Mouse (Mus musculus): ENCODE data around the gene Aplnr. TPM values are rescaled to one million over a fixed set of nuclear protein-coding genes. Genes with fewer than 3 reads are reported as not detected.

The Aplnr gene
- polyA plus RNA-seq, 1 experiment, result 3.3 TPM

GRCm38 (mm10) chr2:85098824-85099511 lies 37.1 kb upstream of the Aplnr start:
- Histone ChIP-seq H3K27me3 (ENCODE audit: control insufficient read depth, insufficient read depth, low read length, poor library complexity, severe bottlenecking) (no peaks in the 10 kb centered on the region), H3K9ac (ENCODE audit: low read depth, poor library complexity, severe bottlenecking) (no peak overlapping the region)

GRCm38 (mm10) chr2:85103201-85103600 lies 32.8 kb upstream of the Aplnr start:
- Histone ChIP-seq H3K9me3 (replicated peaks; ENCODE audit: control insufficient read depth, insufficient read depth, low read length, poor library complexity, severe bottlenecking) (no peaks in the 10 kb centered on the region), H3K27ac (ENCODE audit: insufficient read depth, low read length) (no peak overlapping the region), H3K27me3 (ENCODE audit: control insufficient read depth, insufficient read depth, low read length, poor library complexity, severe bottlenecking) (no peaks in the 10 kb centered on the region), H3K36me3 (ENCODE audit: control insufficient read depth, insufficient read depth, low read length, poor library complexity, severe bottlenecking) (no peaks in the 10 kb centered on the region), H3K4me3 (ENCODE audit: low read depth, low read length) (no peak overlapping the region), H3K4me1 (ENCODE audit: control insufficient read depth, insufficient read depth, low read length) (no peaks in the 10 kb centered on the region), H3K9ac (ENCODE audit: low read depth, poor library complexity, severe bottlenecking) (no peak overlapping the region)
- TF ChIP-seq CTCF (IDR thresholded peaks at IDR 0.05; ENCODE audit: low read depth, low read length), result no peak
- no peak for TF ChIP-seq POLR2A (IDR thresholded peaks at IDR 0.05; ENCODE audit: insufficient read depth, low read length)
- no peak for TF ChIP-seq EP300 (IDR thresholded peaks at IDR 0.05; ENCODE audit: insufficient read depth, low read depth, low read length)

More at GRCm38 (mm10) chr2:85098824-85099511, 37.1 kb upstream of the Aplnr start:
- no peak for TF ChIP-seq CTCF (IDR thresholded peaks at IDR 0.05; ENCODE audit: low read depth, low read length)
- TF ChIP-seq EP300 (IDR thresholded peaks at IDR 0.05; ENCODE audit: insufficient read depth, low read depth, low read length), result no peak
- TF ChIP-seq POLR2A (IDR thresholded peaks at IDR 0.05; ENCODE audit: insufficient read depth, low read length), result no peak
- peaks cover 3% of the 10 kb centered on the region for H3K9me3 ChIP-seq (replicated peaks; ENCODE audit: control insufficient read depth, insufficient read depth, low read length, poor library complexity, severe bottlenecking)
- H3K36me3 ChIP-seq (ENCODE audit: control insufficient read depth, insufficient read depth, low read length, poor library complexity, severe bottlenecking), result no peaks in the 10 kb centered on the region
- H3K27ac ChIP-seq (ENCODE audit: insufficient read depth, low read length), result no peak overlapping the region
- no peak overlapping the region for H3K4me3 ChIP-seq (ENCODE audit: low read depth, low read length)
- no peaks in the 10 kb centered on the region for H3K4me1 ChIP-seq (ENCODE audit: control insufficient read depth, insufficient read depth, low read length)

GRCm38 (mm10) chr2:85105426-85106013 lies 30.5 kb upstream of the Aplnr start:
- TF ChIP-seq CTCF (IDR thresholded peaks at IDR 0.05; ENCODE audit: low read depth, low read length), result no peak
- TF ChIP-seq EP300 (IDR thresholded peaks at IDR 0.05; ENCODE audit: insufficient read depth, low read depth, low read length), result no peak
- TF ChIP-seq POLR2A (IDR thresholded peaks at IDR 0.05; ENCODE audit: insufficient read depth, low read length), result no peak
- Histone ChIP-seq H3K36me3 (ENCODE audit: control insufficient read depth, insufficient read depth, low read length, poor library complexity, severe bottlenecking) (no peaks in the 10 kb centered on the region), H3K4me1 (ENCODE audit: control insufficient read depth, insufficient read depth, low read length) (no peaks in the 10 kb centered on the region), H3K9me3 (replicated peaks; ENCODE audit: control insufficient read depth, insufficient read depth, low read length, poor library complexity, severe bottlenecking) (no peaks in the 10 kb centered on the region), H3K27ac (ENCODE audit: insufficient read depth, low read length) (no peak overlapping the region), H3K9ac (ENCODE audit: low read depth, poor library complexity, severe bottlenecking) (no peak overlapping the region), H3K27me3 (ENCODE audit: control insufficient read depth, insufficient read depth, low read length, poor library complexity, severe bottlenecking) (no peaks in the 10 kb centered on the region), H3K4me3 (ENCODE audit: low read depth, low read length) (no peak overlapping the region)

- Histone ChIP-seq H3K4me3 (ENCODE audit: low read depth, low read length) (no peak overlapping the region), H3K9me3 (replicated peaks; ENCODE audit: control insufficient read depth, insufficient read depth, low read length, poor library complexity, severe bottlenecking) (no peaks in the 10 kb centered on the region), H3K9ac (ENCODE audit: low read depth, poor library complexity, severe bottlenecking) (no peak overlapping the region), H3K27me3 (ENCODE audit: control insufficient read depth, insufficient read depth, low read length, poor library complexity, severe bottlenecking) (no peaks in the 10 kb centered on the region), H3K36me3 (ENCODE audit: control insufficient read depth, insufficient read depth, low read length, poor library complexity, severe bottlenecking) (no peaks in the 10 kb centered on the region), H3K27ac (ENCODE audit: insufficient read depth, low read length) (no peak overlapping the region), H3K4me1 (ENCODE audit: control insufficient read depth, insufficient read depth, low read length) (no peaks in the 10 kb centered on the region)
- TF ChIP-seq CTCF (IDR thresholded peaks at IDR 0.05; ENCODE audit: low read depth, low read length) (no peak), EP300 (IDR thresholded peaks at IDR 0.05; ENCODE audit: insufficient read depth, low read depth, low read length) (no peak), POLR2A (IDR thresholded peaks at IDR 0.05; ENCODE audit: insufficient read depth, low read length) (no peak)
Measured at GRCm38 (mm10) chr2:85106068-85106790, 29.8 kb upstream of the Aplnr start.

- no peak overlapping the region for H3K4me3 ChIP-seq (ENCODE audit: low read depth, low read length)
- H3K27ac ChIP-seq (ENCODE audit: insufficient read depth, low read length), result no peak overlapping the region
- TF ChIP-seq CTCF (IDR thresholded peaks at IDR 0.05; ENCODE audit: low read depth, low read length), result no peak
- no peak for TF ChIP-seq EP300 (IDR thresholded peaks at IDR 0.05; ENCODE audit: insufficient read depth, low read depth, low read length)
- no peak for TF ChIP-seq POLR2A (IDR thresholded peaks at IDR 0.05; ENCODE audit: insufficient read depth, low read length)
- no peaks in the 10 kb centered on the region for H3K9me3 ChIP-seq (replicated peaks; ENCODE audit: control insufficient read depth, insufficient read depth, low read length, poor library complexity, severe bottlenecking)
- no peaks in the 10 kb centered on the region for H3K36me3 ChIP-seq (ENCODE audit: control insufficient read depth, insufficient read depth, low read length, poor library complexity, severe bottlenecking)
- no peaks in the 10 kb centered on the region for H3K4me1 ChIP-seq (ENCODE audit: control insufficient read depth, insufficient read depth, low read length)
- no peaks in the 10 kb centered on the region for H3K27me3 ChIP-seq (ENCODE audit: control insufficient read depth, insufficient read depth, low read length, poor library complexity, severe bottlenecking)
- no peak overlapping the region for H3K9ac ChIP-seq (ENCODE audit: low read depth, poor library complexity, severe bottlenecking)
Measured at GRCm38 (mm10) chr2:85106941-85107340, 29.1 kb upstream of the Aplnr start.
